Mouse (Mus musculus) E14TG2a.4 (cell line): ENCODE data around the gene Eapp.

Experiments
- CTCF ChIP-seq: conservative IDR thresholded peaks from 2 replicates; pipeline ENCODE4 v1.5.1; 2014; ENCODE audit warnings: low read length
- NANOG ChIP-seq: IDR thresholded peaks from 2 replicates; pipeline ENCODE4 v1.6.1; 2014; ENCODE audit warnings: borderline replicate concordance, low read length, mixed read lengths
- POU5F1 ChIP-seq: IDR thresholded peaks from 2 replicates; pipeline ENCODE4 v1.6.1; 2014; ENCODE audit warnings: low read length, borderline replicate concordance

- TF ChIP-seq CTCF (peak; percentile 88), POU5F1 (no peak), NANOG (no peak)
Observed at GRCm38 (mm10) chr12:54644947-54645346, 50.8 kb downstream of the Eapp start.
